Mouse (Mus musculus) kidney, postnatal 14 days (tissue): ENCODE results near the gene Celf3.

ENCODE experiments used
- DNase-seq: peaks from one replicate; pipeline ENCODE4 v3.0.0; 2022; ENCODE audit warnings: mixed read lengths

The Celf3 gene

GRCm38 (mm10) chr3:94480291-94480884 is 2.3 kb downstream of the Celf3 start, which contains the start of gene Riiad1:
Gene Riiad1 (minus strand): TSS chr3:94480341.
- no peak for DNase-seq

- no peak for DNase-seq
Observed at GRCm38 (mm10) chr3:94481429-94481828, 3.3 kb downstream of the Celf3 start.

- no peak for DNase-seq
Observed at GRCm38 (mm10) chr3:94482764-94483385, 4.8 kb downstream of the Celf3 start.

GRCm38 (mm10) chr3:94483790-94484439 is 5.8 kb downstream of the Celf3 start:
- DNase-seq, result no peak

- DNase-seq, result no peak
Observed at GRCm38 (mm10) chr3:94485922-94486321, 7.8 kb downstream of the Celf3 start.

- DNase-seq, result no peak
Observed at GRCm38 (mm10) chr3:94487581-94487980, 9.5 kb downstream of the Celf3 start.

GRCm38 (mm10) chr3:94497162-94497561 is 19.1 kb downstream of the Celf3 start:
- DNase-seq, result no peak

GRCm38 (mm10) chr3:94502243-94502642 is 24.1 kb downstream of the Celf3 start:
- DNase-seq, result peak; percentile 28

- DNase-seq, result no peak
Observed at GRCm38 (mm10) chr3:94506664-94507063, 28.6 kb downstream of the Celf3 start.

GRCm38 (mm10) chr3:94526731-94527130 is 48.6 kb downstream of the Celf3 start:
- no peak for DNase-seq

GRCm38 (mm10) chr3:94533968-94534367 is 55.9 kb downstream of the Celf3 start:
- peak; percentile 73 for DNase-seq

- no peak for DNase-seq
Observed at GRCm38 (mm10) chr3:94537187-94537586, 59.1 kb downstream of the Celf3 start.
